Mouse (Mus musculus) myocyte (in vitro differentiated cells): ENCODE results near the gene Gm7030.
"Not testable (repeated sequence)": the region's sequence is repeated elsewhere in the genome, so short reads cannot be mapped to it uniquely, and the experiment has no call there.

ENCODE experiments used
- CEBPB ChIP-seq: IDR thresholded peaks from 2 replicates; pipeline ENCODE4 v1.6.1; 2011; ENCODE audit warnings: mild to moderate bottlenecking, moderate library complexity; ENCODE audit not compliant: poor library complexity, insufficient read depth, severe bottlenecking
- E2F4 ChIP-seq: IDR thresholded peaks from one replicate; pipeline ENCODE4 v1.6.1; 2011; ENCODE audit warnings: mild to moderate bottlenecking, control low read depth, moderate library complexity; ENCODE audit not compliant: insufficient read depth
- MAX ChIP-seq: IDR thresholded peaks from one replicate; pipeline ENCODE4 v1.6.1; 2011; ENCODE audit warnings: low read depth, mild to moderate bottlenecking, control low read depth
- MYOD1 ChIP-seq, 3 experiments: IDR thresholded peaks; one replicate each; pipeline ENCODE4 v1.6.1; 2011; ENCODE audit warnings: control low read depth in 2 of 3, low read depth in 2 of 3, mild to moderate bottlenecking in 2 of 3, moderate library complexity in 1 of 3; ENCODE audit not compliant: insufficient read length in 2 of 3, control insufficient read depth in 1 of 3
- POLR2A ChIP-seq: IDR thresholded peaks from one replicate; pipeline ENCODE4 v1.6.1; 2011; ENCODE audit warnings: low read depth, mild to moderate bottlenecking, control low read depth, moderate library complexity; ENCODE audit not compliant: insufficient read length
- POLR2AphosphoS2 ChIP-seq: IDR thresholded peaks from one replicate; pipeline ENCODE4 v1.6.1; 2011; ENCODE audit warnings: low read depth, control low read depth; ENCODE audit not compliant: insufficient read length
- REST ChIP-seq: IDR thresholded peaks from one replicate; pipeline ENCODE4 v1.6.1; 2011; ENCODE audit warnings: mild to moderate bottlenecking, control low read depth, moderate library complexity; ENCODE audit not compliant: insufficient read depth, insufficient read length
- SRF ChIP-seq: IDR thresholded peaks from one replicate; pipeline ENCODE4 v1.6.1; 2011; ENCODE audit warnings: low read depth; ENCODE audit not compliant: control insufficient read depth, insufficient read length
- TCF12 ChIP-seq: IDR thresholded peaks from one replicate; pipeline ENCODE4 v1.6.1; 2011; ENCODE audit warnings: mild to moderate bottlenecking, control low read depth; ENCODE audit not compliant: poor library complexity, insufficient read depth, severe bottlenecking
- USF1 ChIP-seq: IDR thresholded peaks from one replicate; pipeline ENCODE4 v1.6.1; 2011; ENCODE audit warnings: low read depth, mild to moderate bottlenecking, control low read depth, moderate library complexity

GRCm38 (mm10) chr17:36158264-36158663 lies 29.0 kb upstream of the Gm7030 start:
- not testable (repeated sequence) for TF ChIP-seq USF1; TCF12; POLR2A; E2F4; POLR2AphosphoS2; CEBPB; MAX; SRF; MYOD1 (IDR thresholded peaks at IDR 0.05; ENCODE audit: control insufficient read depth in 1 of 3, insufficient read length in 2 of 3, low read depth in 2 of 3); REST
